Mouse (Mus musculus) telencephalon, adult 2 months (tissue): ENCODE data around the gene Arhgap40.

Experiments
- DNase-seq: peaks from one replicate; pipeline ENCODE4 v3.0.0-alpha.2; 2011; ENCODE audit warnings: low read depth, low spot score

Gene Arhgap40

DNA sequence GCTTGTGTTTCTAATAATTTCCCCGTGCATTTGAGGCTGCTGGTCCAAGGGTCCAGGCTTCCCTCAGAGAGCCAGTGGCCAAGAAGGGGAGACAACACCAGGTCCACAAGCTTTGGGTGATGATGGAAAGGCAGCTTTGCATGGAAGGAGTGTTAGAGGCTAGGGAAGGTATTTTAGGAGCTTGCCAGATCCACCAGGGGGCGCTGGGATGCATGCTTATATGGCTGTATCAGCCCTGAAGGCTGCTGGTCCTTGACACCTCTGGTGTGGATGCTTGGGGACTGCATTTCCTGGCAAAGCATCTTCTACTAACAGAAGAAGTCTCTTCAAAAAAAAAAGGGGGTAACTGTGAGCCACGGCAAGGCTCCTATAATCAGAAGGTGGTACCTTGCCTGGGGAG lies 37.5 kb downstream of the Arhgap40 start:
- DNase-seq: peak; percentile 47

- DNase-seq: no peak
Measured at GRCm38 (mm10) chr2:158554366-158554765, 41.8 kb downstream of the Arhgap40 start.

GRCm38 (mm10) chr2:158555252-158555651 lies 42.7 kb downstream of the Arhgap40 start:
- DNase-seq: no peak

- no peak for DNase-seq
Measured at GRCm38 (mm10) chr2:158555812-158556211, 43.2 kb downstream of the Arhgap40 start.

- DNase-seq: peak; percentile 35
Measured at GRCm38 (mm10) chr2:158556225-158556624, 43.6 kb downstream of the Arhgap40 start.

DNA sequence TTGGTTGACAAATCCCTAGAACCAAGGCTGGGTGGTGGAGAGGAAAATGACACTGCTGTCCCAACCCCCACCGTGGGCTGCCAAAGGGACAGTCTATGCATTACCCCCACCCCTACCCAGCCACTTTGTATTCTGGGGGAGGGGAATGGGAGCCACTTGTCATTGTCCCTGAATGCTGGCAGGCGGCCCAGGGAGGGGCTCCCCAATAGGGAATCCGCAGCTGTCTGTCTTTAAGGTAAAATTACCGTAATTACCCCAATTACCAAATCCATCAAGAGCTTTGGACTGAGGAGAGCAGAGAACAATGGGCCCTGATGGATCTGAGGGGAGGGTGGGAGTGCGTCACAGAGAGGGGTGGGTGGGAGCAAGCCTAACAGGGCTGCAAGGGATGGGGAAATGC lies 44.2 kb downstream of the Arhgap40 start:
- no peak for DNase-seq

GRCm38 (mm10) chr2:158559945-158560344 lies 47.3 kb downstream of the Arhgap40 start:
- no peak for DNase-seq

- no peak for DNase-seq
Measured at GRCm38 (mm10) chr2:158560801-158561200, 48.2 kb downstream of the Arhgap40 start.

GRCm38 (mm10) chr2:158561371-158562144 lies 49.0 kb downstream of the Arhgap40 start:
- DNase-seq: no peak

- no peak for DNase-seq
Measured at GRCm38 (mm10) chr2:158570421-158571081, 58.0 kb downstream of the Arhgap40 start.

DNA sequence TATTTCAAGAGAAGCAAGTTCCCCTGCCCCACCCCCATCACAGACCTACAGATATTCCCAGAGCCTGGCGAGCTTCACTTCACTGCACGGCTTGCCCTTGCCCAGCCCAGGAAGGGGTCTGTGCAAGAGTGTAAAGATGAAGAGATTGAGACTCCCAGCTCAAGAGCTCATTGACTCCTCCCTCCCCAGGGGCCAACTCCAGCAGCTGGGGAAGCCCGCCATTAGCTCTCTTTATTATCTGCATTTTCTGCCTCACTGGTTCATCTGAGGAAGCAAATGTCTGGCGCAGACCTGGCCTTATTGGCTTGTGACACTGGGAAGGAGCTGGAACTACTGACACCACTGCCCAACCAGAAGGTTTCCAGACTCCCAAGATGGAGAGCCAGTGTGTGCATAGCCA lies 67.4 kb downstream of the Arhgap40 start:
- no peak for DNase-seq

DNA sequence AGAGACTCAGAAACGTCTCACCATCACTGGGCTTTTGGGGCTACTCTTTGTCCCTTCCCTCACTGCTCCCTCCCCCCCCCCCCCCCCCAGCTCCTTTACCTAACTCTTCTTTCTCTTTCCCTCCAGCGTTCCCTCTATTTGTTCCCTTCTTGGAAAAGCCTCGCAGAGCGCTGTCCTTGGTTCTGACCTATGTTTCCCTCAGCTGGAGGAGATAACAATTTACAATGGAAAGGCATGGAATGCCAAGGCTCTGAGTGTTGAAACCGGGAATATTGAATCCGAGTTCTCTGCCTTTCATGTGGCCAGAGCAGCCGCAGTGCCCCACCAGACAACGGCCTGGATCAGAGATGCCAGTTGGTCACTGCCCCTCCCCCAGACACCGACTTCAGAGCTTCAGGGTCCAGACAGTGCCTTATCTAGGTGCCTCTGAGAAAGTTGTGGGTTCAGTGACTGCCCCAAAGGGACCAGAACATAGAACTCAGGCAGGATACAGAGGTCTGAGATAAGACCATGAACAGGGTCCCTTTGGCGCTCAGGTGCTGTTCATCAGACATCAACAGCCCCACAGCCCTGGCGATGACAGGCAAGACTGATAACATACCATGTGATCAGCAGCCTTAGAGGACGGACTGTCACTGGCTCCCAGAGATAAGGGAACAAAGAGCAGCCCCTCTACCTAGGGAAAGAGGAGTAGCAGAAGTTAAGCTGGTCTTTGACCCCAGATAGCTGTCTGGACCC lies 72.2 kb downstream of the Arhgap40 start:
- no peak for DNase-seq

GRCm38 (mm10) chr2:158588524-158589271 lies 76.1 kb downstream of the Arhgap40 start:
- DNase-seq: no peak

GRCm38 (mm10) chr2:158590495-158590894 lies 77.9 kb downstream of the Arhgap40 start:
- DNase-seq: no peak

DNA sequence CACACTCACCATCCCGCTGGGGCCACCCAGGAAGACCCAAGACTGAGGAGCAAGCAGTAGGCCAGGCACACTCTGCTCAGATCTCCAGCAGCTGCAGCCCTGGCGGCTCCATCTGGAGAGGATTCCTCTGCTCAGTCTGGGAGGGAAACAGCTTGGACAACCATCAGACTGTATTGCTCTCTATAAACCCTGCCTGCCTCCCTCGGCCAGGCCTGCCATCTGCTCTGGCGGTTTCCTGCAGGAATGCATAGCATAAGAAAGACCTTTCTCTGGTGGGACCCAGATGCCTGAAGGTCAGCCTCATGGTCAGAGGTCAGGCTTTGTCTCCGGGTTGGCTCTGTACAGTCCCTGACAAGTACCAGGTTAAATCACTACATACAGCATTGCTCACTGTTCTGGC lies 78.7 kb downstream of the Arhgap40 start:
- DNase-seq: no peak

DNA sequence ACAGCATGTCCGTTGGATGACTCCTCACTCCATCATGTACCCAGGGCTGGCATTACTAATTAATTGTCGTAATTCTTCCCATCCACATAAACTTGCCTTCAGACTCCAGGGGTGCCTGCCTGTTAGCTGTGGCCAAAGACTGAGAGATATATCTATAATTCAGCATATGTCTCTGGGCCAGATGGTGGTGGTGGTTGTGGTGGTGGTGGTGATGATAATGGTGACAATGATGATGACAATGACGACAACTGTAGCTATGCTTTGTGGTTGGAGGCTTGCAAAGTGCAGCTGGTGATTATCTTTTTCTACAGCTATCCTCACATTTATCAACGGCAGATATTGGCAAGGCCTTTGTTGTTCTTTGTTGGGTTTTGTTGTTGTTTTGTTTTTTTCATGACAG lies 80.8 kb downstream of the Arhgap40 start:
- DNase-seq: no peak

- no peak for DNase-seq
Measured at GRCm38 (mm10) chr2:158595103-158595502, 82.5 kb downstream of the Arhgap40 start.

GRCm38 (mm10) chr2:158595577-158595976 lies 83.0 kb downstream of the Arhgap40 start:
- DNase-seq: no peak

DNA sequence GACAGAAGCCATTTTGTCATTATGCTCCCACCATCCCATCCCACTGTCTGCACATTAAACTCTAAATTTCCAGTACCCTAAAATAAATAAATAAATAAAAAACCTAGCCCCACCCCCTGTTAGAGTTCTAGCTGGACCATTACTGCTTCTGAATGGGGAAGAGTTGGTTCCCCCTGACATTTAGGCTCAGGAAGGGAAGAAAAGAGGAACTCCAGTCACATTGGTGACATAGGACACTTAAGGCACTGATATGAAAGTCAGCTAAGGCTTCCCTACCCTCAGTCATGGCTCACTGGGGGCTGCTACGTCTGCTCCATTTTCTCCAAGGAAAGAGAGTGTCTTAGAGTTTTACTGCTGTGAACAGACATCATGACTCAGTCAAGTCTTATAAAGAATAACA lies 84.2 kb downstream of the Arhgap40 start:
- no peak for DNase-seq
